Mouse (Mus musculus): ENCODE measurements around the gene Ctbp2. TPM values are rescaled to one million over a fixed set of nuclear protein-coding genes. Genes with fewer than 3 reads are reported as not detected.

Ctbp2 gene
- polyA plus RNA-seq, 2 experiments: 59.2 to 77.7 TPM

DNA sequence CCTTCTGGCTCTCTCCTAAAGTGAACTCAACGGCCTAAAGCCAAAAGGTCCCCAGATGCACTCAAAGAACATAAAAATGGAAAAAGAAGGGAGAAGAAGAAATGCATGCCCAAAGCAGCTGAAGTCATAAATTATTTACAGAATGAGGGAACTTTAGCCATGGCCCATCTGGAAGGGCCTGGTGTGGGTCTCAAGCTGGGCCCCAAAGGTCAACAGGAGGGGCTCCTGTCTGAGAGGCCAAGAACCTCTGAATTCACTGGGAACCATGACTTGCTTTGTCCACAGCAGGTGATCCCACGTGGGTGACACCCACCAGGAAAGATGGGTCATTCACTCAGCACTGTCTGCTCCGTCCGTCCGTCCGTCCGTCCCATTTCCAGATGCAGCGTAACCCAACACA lies 67.2 kb downstream of the Ctbp2 start:
- no peak overlapping the region for H3K4me2 ChIP-seq (replicated peaks; ENCODE audit: low read depth, low read length, severe bottlenecking)
- H3K27me3 ChIP-seq (ENCODE audit: control insufficient read depth, insufficient read depth, low read length): no peaks in the 10 kb centered on the region
- TF ChIP-seq POLR2A (IDR thresholded peaks at IDR 0.05; ENCODE audit: borderline replicate concordance, extremely low read depth, insufficient read depth, insufficient read length): no peak
- H3K4me3 ChIP-seq (replicated peaks; ENCODE audit: low read length): no peak overlapping the region
- H3K36me3 ChIP-seq (ENCODE audit: control insufficient read depth, insufficient read depth, low read length): peaks cover 18% of the 10 kb centered on the region
- ATAC-seq (ENCODE audit: low FRiP score, low read depth) (no peak), DNase-seq (ENCODE audit: low spot score) (no peak)
- H3K27ac ChIP-seq (replicated peaks; ENCODE audit: low read depth, low read length): no peak overlapping the region
- WGBS: 90% methylated on average over 8 of the region's 8 CpGs
- peaks cover 5% of the 10 kb centered on the region; the same call in 1 of the 2 replicates for H3K4me1 ChIP-seq (ENCODE audit: control insufficient read depth, insufficient read depth, low read length)
- no peak overlapping the region for H3K9ac ChIP-seq (ENCODE audit: low read depth, low read length, severe bottlenecking)
- no peaks in the 10 kb centered on the region for H3K9me3 ChIP-seq (ENCODE audit: control insufficient read depth, low read length)

DNA sequence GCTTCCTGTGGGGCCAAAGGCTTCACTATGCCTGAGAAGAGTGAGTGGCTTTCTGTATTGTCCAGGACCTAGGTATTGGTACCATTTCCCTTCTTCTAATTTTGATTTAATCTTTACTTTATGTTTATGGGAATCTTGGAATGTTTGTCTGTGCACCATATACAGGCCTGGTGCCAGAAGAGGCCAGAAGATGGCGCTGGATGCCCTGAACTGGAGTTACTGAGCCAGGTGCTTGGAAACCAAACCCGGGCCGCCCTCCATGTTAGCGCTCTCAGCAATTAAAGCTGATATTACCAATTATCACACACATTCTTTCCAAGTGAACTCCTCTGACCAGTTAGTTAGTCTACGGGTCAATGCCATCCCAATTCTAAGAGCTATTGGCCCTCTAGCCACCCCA lies 69.7 kb downstream of the Ctbp2 start:
- Histone ChIP-seq H3K4me3 (replicated peaks; ENCODE audit: low read length) (no peak overlapping the region), H3K9me3 (ENCODE audit: control insufficient read depth, low read length) (no peaks in the 10 kb centered on the region), H3K36me3 (ENCODE audit: control insufficient read depth, insufficient read depth, low read length) (peaks cover 22% of the 10 kb centered on the region), H3K27ac (replicated peaks; ENCODE audit: low read depth, low read length) (no peak overlapping the region), H3K4me1 (ENCODE audit: control insufficient read depth, insufficient read depth, low read length) (peaks cover under 1% of the 10 kb centered on the region; the same call in 1 of the 2 replicates), H3K4me2 (replicated peaks; ENCODE audit: low read depth, low read length, severe bottlenecking) (no peak overlapping the region), H3K27me3 (ENCODE audit: control insufficient read depth, insufficient read depth, low read length) (no peaks in the 10 kb centered on the region), H3K9ac (ENCODE audit: low read depth, low read length, severe bottlenecking) (no peak overlapping the region)
- 92% methylated on average over 5 of the region's 5 CpGs for WGBS
- no peak for DNase-seq (ENCODE audit: low spot score)
- no peak for ATAC-seq (ENCODE audit: low FRiP score, low read depth)
- TF ChIP-seq POLR2A (IDR thresholded peaks at IDR 0.05; ENCODE audit: borderline replicate concordance, extremely low read depth, insufficient read depth, insufficient read length): no peak

DNA sequence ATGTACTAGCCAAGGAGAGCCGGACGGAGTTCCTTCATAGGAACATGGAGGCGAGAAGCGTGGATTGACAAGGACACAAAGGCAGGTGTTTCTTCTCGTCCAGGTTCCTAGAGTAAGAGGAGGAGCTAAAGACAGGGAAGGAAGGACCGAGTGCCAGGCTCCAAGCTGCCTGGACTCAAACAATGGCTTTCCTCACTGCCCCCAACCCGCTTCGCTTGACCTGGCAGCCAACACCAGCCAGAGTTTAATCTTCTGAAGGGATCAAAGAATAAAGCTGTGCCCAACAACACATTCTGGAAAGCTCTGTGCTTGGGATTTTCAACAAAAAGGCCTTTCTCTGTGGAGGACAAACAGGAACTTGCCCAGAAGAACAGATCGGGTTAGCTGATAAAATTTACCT lies 70.4 kb downstream of the Ctbp2 start:
- H3K27ac ChIP-seq (replicated peaks; ENCODE audit: low read depth, low read length): no peak overlapping the region
- ATAC-seq (ENCODE audit: low FRiP score, low read depth) (no peak), DNase-seq (ENCODE audit: low spot score) (no peak)
- H3K36me3 ChIP-seq (ENCODE audit: control insufficient read depth, insufficient read depth, low read length): peaks cover 22% of the 10 kb centered on the region
- H3K4me3 ChIP-seq (replicated peaks; ENCODE audit: low read length): no peak overlapping the region
- 90% methylated on average over 9 of the region's 9 CpGs for WGBS
- H3K27me3 ChIP-seq (ENCODE audit: control insufficient read depth, insufficient read depth, low read length): no peaks in the 10 kb centered on the region
- H3K4me2 ChIP-seq (replicated peaks; ENCODE audit: low read depth, low read length, severe bottlenecking): no peak overlapping the region
- TF ChIP-seq POLR2A (IDR thresholded peaks at IDR 0.05; ENCODE audit: borderline replicate concordance, extremely low read depth, insufficient read depth, insufficient read length): no peak
- no peaks in the 10 kb centered on the region for H3K4me1 ChIP-seq (ENCODE audit: control insufficient read depth, insufficient read depth, low read length)
- no peak overlapping the region for H3K9ac ChIP-seq (ENCODE audit: low read depth, low read length, severe bottlenecking)
- no peaks in the 10 kb centered on the region for H3K9me3 ChIP-seq (ENCODE audit: control insufficient read depth, low read length)

DNA sequence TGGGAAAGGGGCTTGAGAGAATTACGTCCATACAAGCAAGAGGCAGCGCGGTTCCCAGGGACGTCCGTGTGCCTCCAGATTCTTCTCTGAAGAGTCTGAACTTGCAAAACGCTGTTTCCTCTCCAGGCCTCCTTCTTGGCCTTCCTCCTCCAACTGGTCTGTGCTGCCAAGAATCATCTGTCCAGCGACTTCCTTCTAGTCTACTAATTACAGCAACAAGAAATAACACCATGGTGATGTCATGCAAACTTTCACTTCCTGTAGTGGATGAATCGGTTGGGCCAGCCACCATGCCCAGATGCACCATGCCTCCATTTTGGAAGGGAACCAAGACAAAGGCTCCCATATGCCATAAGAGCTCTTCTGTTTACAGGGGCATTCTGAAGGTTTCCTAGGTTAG lies 71.3 kb downstream of the Ctbp2 start:
- H3K9ac ChIP-seq (ENCODE audit: low read depth, low read length, severe bottlenecking): no peak overlapping the region
- peaks cover 22% of the 10 kb centered on the region for H3K36me3 ChIP-seq (ENCODE audit: control insufficient read depth, insufficient read depth, low read length)
- H3K27ac ChIP-seq (replicated peaks; ENCODE audit: low read depth, low read length): no peak overlapping the region
- ATAC-seq (ENCODE audit: low FRiP score, low read depth): no peak
- 85% methylated on average over 8 of the region's 8 CpGs for WGBS
- no peak overlapping the region for H3K4me3 ChIP-seq (replicated peaks; ENCODE audit: low read length)
- H3K27me3 ChIP-seq (ENCODE audit: control insufficient read depth, insufficient read depth, low read length): no peaks in the 10 kb centered on the region
- DNase-seq (ENCODE audit: low spot score): no peak
- H3K9me3 ChIP-seq (ENCODE audit: control insufficient read depth, low read length): no peaks in the 10 kb centered on the region
- H3K4me2 ChIP-seq (replicated peaks; ENCODE audit: low read depth, low read length, severe bottlenecking): no peak overlapping the region
- no peaks in the 10 kb centered on the region for H3K4me1 ChIP-seq (ENCODE audit: control insufficient read depth, insufficient read depth, low read length)
- no peak for TF ChIP-seq POLR2A (IDR thresholded peaks at IDR 0.05; ENCODE audit: borderline replicate concordance, extremely low read depth, insufficient read depth, insufficient read length)

DNA sequence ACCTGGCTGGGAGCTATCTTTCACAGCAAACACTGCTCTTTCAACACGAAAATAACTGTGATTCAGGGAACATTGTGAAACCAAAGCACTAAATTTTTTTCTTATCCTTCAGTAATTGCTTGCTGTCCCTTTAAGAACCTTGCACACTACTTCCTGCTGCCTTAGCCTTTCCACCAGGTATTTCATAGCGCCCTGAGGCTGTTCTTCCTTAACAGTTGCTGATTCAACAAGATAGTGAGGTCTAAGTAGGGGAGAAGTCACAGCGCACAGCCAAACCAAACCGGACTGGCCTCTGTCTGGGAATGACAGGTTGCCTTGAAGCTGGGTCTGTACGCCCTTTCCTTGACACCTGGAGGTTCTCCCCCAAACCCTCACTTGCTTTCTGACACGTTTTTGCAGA lies 73.5 kb downstream of the Ctbp2 start:
- 64% methylated on average over 6 of the region's 6 CpGs for WGBS
- Histone ChIP-seq H3K27me3 (ENCODE audit: control insufficient read depth, insufficient read depth, low read length) (no peaks in the 10 kb centered on the region), H3K4me3 (replicated peaks; ENCODE audit: low read length) (no peak overlapping the region), H3K36me3 (ENCODE audit: control insufficient read depth, insufficient read depth, low read length) (peaks cover 19% of the 10 kb centered on the region; the same call in 1 of the 2 replicates), H3K4me1 (ENCODE audit: control insufficient read depth, insufficient read depth, low read length) (no peaks in the 10 kb centered on the region), H3K4me2 (replicated peaks; ENCODE audit: low read depth, low read length, severe bottlenecking) (no peak overlapping the region), H3K9ac (ENCODE audit: low read depth, low read length, severe bottlenecking) (no peak overlapping the region), H3K9me3 (ENCODE audit: control insufficient read depth, low read length) (no peaks in the 10 kb centered on the region), H3K27ac (replicated peaks; ENCODE audit: low read depth, low read length) (no peak overlapping the region)
- no peak for DNase-seq (ENCODE audit: low spot score)
- no peak for TF ChIP-seq POLR2A (IDR thresholded peaks at IDR 0.05; ENCODE audit: borderline replicate concordance, extremely low read depth, insufficient read depth, insufficient read length)
- no peak for ATAC-seq (ENCODE audit: low FRiP score, low read depth)

DNA sequence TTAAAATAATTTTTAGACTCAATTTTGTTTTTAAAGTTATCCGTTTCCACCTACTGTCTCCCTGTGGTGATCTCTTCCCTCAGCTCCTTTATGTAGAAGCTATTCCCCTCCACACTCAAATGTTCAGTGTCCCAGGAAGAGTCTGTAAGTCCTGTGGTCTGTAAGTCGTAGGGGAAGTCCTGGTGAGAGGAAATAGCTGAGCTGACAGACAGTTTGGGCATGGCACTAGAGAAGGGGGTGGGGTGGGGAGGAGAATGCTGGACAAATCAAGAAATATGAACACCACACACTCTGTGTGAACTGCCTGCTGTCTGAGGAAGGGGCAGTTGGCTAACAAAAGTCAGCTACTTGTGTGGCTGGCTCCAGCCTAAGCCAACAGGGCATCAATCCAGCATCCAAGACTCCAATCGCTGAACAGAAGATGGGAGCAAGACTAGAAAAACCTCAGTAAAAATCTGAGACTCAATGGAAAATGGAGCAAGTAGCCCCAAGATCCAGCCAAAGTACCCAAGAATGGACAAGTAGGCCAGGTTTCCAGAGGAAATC lies 76.0 kb downstream of the Ctbp2 start:
- Histone ChIP-seq H3K27me3 (ENCODE audit: control insufficient read depth, insufficient read depth, low read length) (no peaks in the 10 kb centered on the region), H3K9me3 (ENCODE audit: control insufficient read depth, low read length) (no peaks in the 10 kb centered on the region), H3K9ac (ENCODE audit: low read depth, low read length, severe bottlenecking) (no peak overlapping the region), H3K36me3 (ENCODE audit: control insufficient read depth, insufficient read depth, low read length) (peaks cover 9% of the 10 kb centered on the region; the same call in 1 of the 2 replicates), H3K4me2 (replicated peaks; ENCODE audit: low read depth, low read length, severe bottlenecking) (no peak overlapping the region), H3K27ac (replicated peaks; ENCODE audit: low read depth, low read length) (no peak overlapping the region), H3K4me3 (replicated peaks; ENCODE audit: low read length) (no peak overlapping the region), H3K4me1 (ENCODE audit: control insufficient read depth, insufficient read depth, low read length) (no peaks in the 10 kb centered on the region)
- no peak for DNase-seq (ENCODE audit: low spot score)
- TF ChIP-seq POLR2A (IDR thresholded peaks at IDR 0.05; ENCODE audit: borderline replicate concordance, extremely low read depth, insufficient read depth, insufficient read length): no peak
- ATAC-seq (ENCODE audit: low FRiP score, low read depth): no peak
- WGBS: 77% methylated on average over 3 of the region's 3 CpGs

All from limb, embryonic 14.5 days (tissue).